Mouse (Mus musculus) hindbrain, embryonic 15.5 days (tissue): ENCODE data around the gene Slitrk2. TPM values are rescaled to one million over a fixed set of nuclear protein-coding genes. Genes with fewer than 3 reads are reported as not detected.

ENCODE experiments used
- ATAC-seq: fragments of 200-750 bp; cut with Nextera tagmentation; 2 replicates; pipeline ENCODE4 v1.8.0; 2017; ENCODE audit warnings: low read depth, moderate number of reproducible peaks, moderate TSS enrichment; ENCODE audit not compliant: low FRiP score
- H3K27ac ChIP-seq: fragments of 300-500 bp; sonication (generic); replicated peaks from 2 replicates; pipeline ENCODE4 v1.5.1; 2015; ENCODE audit warnings: mild to moderate bottlenecking, inconsistent platforms
- H3K27me3 ChIP-seq: fragments of 300-500 bp; sonication (generic); 2 replicates; pipeline ENCODE4 v1.6.1; 2015; ENCODE audit warnings: control low read depth, inconsistent platforms
- H3K36me3 ChIP-seq: fragments of 300-500 bp; sonication (generic); 2 replicates; pipeline ENCODE4 v1.6.1; 2015; ENCODE audit warnings: control low read depth, inconsistent platforms
- H3K4me1 ChIP-seq: fragments of 300-500 bp; sonication (generic); replicated peaks from 2 replicates; pipeline ENCODE4 v1.6.1; 2015; ENCODE audit warnings: control low read depth, inconsistent platforms
- H3K4me2 ChIP-seq: fragments of 300-500 bp; sonication (generic); 2 replicates; pipeline ENCODE4 v1.6.1; 2015; ENCODE audit warnings: moderate library complexity, mild to moderate bottlenecking, inconsistent platforms
- H3K4me3 ChIP-seq: fragments of 300-500 bp; sonication (generic); 2 replicates; pipeline ENCODE4 v1.5.1; 2015; ENCODE audit warnings: mild to moderate bottlenecking, inconsistent platforms
- H3K9ac ChIP-seq: fragments of 300-500 bp; sonication (generic); 2 replicates; pipeline ENCODE4 v1.6.1; 2015; ENCODE audit warnings: inconsistent platforms
- H3K9me3 ChIP-seq: fragments of 300-500 bp; sonication (generic); 2 replicates; pipeline ENCODE4 v1.6.1; 2016; ENCODE audit warnings: control low read depth, inconsistent platforms
- WGBS: fragments of 180-500 bp; shearing (Covaris S2); methylation state at CpG from one replicate; pipeline ENCODE4 v1.1.7; 2015; 5-methylcytosine and 5-hydroxymethylcytosine counted together
- polyA plus RNA-seq: library from polyadenylated mRNA; unstranded; fragments of >200 nt; fragmentation: Nextera tagmentation; extraction: Ambion mirVana; gene quantifications from 2 replicates; pipeline ENCODE4 v1.2.1, GENCODE M21; 2015

Gene Slitrk2
- polyA plus RNA-seq, result 9.6 and 10.3 TPM in 2 replicates

DNA sequence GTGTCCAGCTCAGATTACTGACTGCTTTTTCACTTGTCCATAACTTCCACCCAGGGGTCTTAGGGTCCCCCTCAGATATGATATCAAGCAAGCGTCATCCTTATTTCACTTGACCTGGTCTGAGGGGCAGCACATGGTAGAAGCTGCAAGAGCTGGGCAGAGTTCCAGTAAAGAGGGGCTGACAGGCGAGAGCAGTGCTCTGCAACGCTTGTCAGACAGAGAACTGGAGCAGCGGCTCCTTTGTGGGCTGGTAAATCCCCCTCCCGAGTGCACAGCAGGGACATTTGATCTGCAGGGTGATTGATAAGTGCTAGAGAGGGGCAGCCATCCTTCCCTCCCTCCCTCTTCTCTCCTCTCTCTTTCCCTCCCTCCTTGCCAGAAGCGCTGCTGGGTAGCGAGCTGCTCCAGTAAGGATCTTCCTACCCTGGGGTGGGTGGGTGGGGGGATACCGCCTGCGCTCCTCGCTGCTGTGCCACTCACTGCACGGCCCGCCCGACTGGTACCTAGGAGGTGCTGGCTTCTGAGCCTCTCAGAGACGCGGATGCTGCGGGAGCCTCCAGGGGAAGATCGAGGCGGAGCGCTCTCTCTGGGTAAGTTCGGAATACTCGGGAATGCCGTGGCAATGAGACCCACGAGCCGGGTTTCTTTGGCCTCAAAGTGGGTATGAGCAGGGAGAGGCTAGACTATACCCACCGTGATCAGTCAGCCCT is at the start of gene Slitrk2:
Gene Slitrk2, plus strand, starts transcription at position 408 of the 710 bp plus-strand sequence.
- Histone ChIP-seq H3K4me1 (0 out of 2 replicates have a peak, but pooled peaks cover 5% of the 10 kb centered on the region), H3K9me3 (no peaks in the 10 kb centered on the region), H3K36me3 (no peaks in the 10 kb centered on the region), H3K9ac (peak within 1 kb of the TSS; percentile 46), H3K27me3 (no peaks in the 10 kb centered on the region), H3K27ac (peak within 1 kb of the TSS; percentile 38; the same call in 1 of the 2 replicates), H3K4me3 (peak within 1 kb of the TSS; percentile 45), H3K4me2 (peak within 1 kb of the TSS; percentile 64)
- peak; percentile 85 for ATAC-seq
- WGBS, result 15% methylated on average over 25 of the region's 25 CpGs

DNA sequence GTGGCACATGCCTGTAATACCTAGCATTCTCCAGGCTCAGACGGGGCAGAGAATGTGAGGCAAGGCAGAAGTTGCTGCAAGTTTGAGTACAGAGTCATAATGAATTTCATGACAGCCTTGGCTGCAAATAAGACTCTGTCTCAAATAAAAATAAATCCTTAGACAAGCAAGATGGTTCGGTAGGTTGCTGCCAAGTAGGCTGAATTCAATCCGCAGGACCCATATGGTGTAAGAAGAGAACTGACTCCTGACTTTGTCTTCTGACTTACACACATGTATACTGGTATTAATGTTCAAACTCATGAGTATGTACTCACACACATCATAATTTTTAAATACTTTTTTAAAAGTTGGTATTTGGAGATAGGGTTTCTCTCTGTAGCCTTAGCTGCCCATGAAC is 43.6 kb upstream of the Slitrk2 start:
- WGBS, result 88% methylated on average over 3 of the region's 3 CpGs
- Histone ChIP-seq H3K36me3 (no peaks in the 10 kb centered on the region), H3K4me3 (no peak overlapping the region), H3K9me3 (no peaks in the 10 kb centered on the region), H3K4me2 (no peak overlapping the region), H3K9ac (no peak overlapping the region), H3K27ac (no peak overlapping the region), H3K4me1 (no peaks in the 10 kb centered on the region), H3K27me3 (no peaks in the 10 kb centered on the region)
- no peak for ATAC-seq

DNA sequence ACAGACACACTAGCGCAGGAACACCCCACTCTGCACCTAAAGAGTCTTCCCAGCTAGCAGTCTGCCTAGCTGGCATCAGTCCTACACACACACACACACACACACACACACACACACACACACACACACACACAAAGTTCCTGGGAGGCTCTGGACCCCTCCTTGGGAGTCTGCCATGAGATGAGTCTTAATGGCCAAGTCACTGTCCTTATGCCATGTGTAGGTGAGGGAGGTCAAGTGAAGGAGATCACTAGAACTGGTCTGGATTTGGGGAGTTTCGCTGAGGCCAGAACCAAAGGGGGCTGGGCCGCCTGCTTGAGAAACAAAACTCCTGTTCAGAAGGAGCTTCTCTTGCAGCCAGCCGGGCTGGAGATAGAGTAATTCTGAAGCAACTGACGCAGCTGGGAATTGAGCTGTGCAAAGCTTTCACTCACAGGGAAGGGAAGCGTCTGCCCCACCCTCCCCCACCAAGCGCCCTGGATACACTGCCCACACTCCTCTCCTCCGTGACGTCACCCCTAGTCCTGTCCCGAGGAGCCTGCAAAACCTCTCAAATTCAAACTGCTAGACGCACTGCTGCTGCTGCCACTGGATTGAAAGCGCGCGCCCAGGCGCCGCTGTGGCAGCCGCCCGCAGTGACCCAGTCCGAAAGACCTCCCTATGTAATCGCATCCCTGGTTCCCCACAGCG is 3.5 kb downstream of the Slitrk2 start:
- 11% methylated on average over 21 of the region's 21 CpGs for WGBS
- peak overlapping the region; percentile 42 for H3K9ac ChIP-seq
- peak overlapping the region; percentile 65 for H3K4me2 ChIP-seq
- peak overlapping the region; percentile 46 for H3K4me3 ChIP-seq
- peak; percentile 88 for ATAC-seq
- H3K9me3 ChIP-seq, result no peaks in the 10 kb centered on the region
- peak overlapping the region; percentile 67 for H3K27ac ChIP-seq
- no peaks in the 10 kb centered on the region for H3K36me3 ChIP-seq
- H3K27me3 ChIP-seq, result no peaks in the 10 kb centered on the region
- H3K4me1 ChIP-seq, result 0 out of 2 replicates have a peak, but pooled peaks cover 5% of the 10 kb centered on the region

DNA sequence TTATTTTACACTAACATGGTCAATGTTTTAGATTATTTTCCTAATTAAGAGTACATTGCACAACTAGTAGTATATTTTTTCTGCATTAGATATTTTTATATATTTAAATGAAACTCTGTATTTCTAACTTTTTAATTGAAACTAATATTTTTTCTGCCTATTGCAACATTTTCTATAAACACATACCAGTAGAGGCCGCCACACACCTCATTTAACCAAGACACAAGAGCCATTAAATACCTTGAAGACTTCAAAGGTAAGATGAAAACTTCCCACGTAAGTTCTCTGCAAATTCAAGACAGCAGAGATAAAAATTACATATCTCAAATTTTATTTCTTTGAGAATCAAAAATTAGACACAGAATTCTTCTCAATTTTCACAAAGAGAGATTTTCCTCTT is 8.2 kb downstream of the Slitrk2 start:
- Histone ChIP-seq H3K4me3 (no peak overlapping the region), H3K27me3 (no peaks in the 10 kb centered on the region), H3K4me1 (no peaks in the 10 kb centered on the region), H3K36me3 (no peaks in the 10 kb centered on the region), H3K9ac (no peak overlapping the region), H3K9me3 (no peaks in the 10 kb centered on the region), H3K27ac (no peak overlapping the region), H3K4me2 (no peak overlapping the region)
- ATAC-seq, result no peak
- 35% methylated on average over 2 of the region's 2 CpGs for WGBS

DNA sequence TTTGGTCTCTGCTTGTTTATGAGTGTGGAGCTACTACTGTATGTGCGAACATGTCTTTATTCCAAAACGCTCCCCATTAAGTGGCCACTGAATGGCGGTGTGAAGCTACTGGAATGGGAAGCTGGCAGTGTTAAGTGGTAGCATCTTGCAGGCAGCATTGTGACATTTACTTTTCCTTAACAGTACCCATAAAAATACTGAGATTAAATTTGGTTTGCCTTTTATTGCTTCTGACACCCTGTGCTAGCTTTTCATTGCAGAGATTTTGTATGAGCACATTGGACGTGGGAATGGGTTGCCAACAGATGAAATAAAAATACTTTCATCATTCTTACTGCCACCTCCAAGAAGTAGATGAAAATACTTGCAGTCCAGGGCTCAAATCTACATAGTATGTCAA is 27.8 kb downstream of the Slitrk2 start:
- Histone ChIP-seq H3K9me3 (no peaks in the 10 kb centered on the region), H3K4me3 (no peak overlapping the region), H3K9ac (no peak overlapping the region), H3K27ac (no peak overlapping the region), H3K4me1 (no peaks in the 10 kb centered on the region), H3K27me3 (no peaks in the 10 kb centered on the region), H3K4me2 (no peak overlapping the region), H3K36me3 (no peaks in the 10 kb centered on the region)
- no peak for ATAC-seq
- 90% methylated on average over 4 of the region's 4 CpGs for WGBS

DNA sequence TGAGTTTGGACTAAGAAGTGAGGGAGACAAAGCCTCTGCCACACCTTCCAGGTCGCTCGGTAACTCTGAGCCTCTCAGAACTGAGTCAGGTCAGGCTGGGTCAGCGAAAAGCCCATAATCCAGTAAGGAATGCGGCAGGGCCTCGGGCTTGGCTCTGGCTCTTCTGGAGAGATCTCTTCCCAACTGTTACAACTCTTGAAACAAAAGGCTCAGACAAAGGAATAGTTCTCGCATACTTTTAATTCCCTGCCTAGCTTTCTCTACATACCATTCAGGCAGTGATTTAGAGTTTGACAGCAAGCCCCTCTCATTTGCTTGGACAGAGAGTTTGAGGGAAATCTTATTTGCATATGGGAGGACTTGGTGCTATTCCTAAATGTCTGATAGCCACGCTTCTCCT is 29.5 kb downstream of the Slitrk2 start:
- no peak overlapping the region for H3K4me3 ChIP-seq
- ATAC-seq, result no peak
- H3K4me2 ChIP-seq, result no peak overlapping the region
- H3K27ac ChIP-seq, result no peak overlapping the region
- no peaks in the 10 kb centered on the region for H3K4me1 ChIP-seq
- H3K9ac ChIP-seq, result no peak overlapping the region
- H3K9me3 ChIP-seq, result no peaks in the 10 kb centered on the region
- no peaks in the 10 kb centered on the region for H3K27me3 ChIP-seq
- 36% methylated on average over 7 of the region's 7 CpGs for WGBS
- H3K36me3 ChIP-seq, result no peaks in the 10 kb centered on the region
